Mouse (Mus musculus) ES-Bruce4 (cell line): ENCODE measurements around the gene Rab5if. TPM values are rescaled to one million over a fixed set of nuclear protein-coding genes. Genes with fewer than 3 reads are reported as not detected.

Experiments used
- H3K27ac ChIP-seq: 2 replicates; pipeline ENCODE4 v1.5.1; 2012; ENCODE audit warnings: low read length, inconsistent platforms; ENCODE audit not compliant: insufficient read depth
- H3K27me3 ChIP-seq: 2 replicates; pipeline ENCODE4 v1.6.1; 2012; ENCODE audit warnings: mild to moderate bottlenecking, low read length, inconsistent platforms; ENCODE audit not compliant: control insufficient read depth, poor library complexity, insufficient read depth, severe bottlenecking
- H3K36me3 ChIP-seq: 2 replicates; pipeline ENCODE4 v1.6.1; 2012; ENCODE audit warnings: inconsistent platforms, mild to moderate bottlenecking, low read length, moderate library complexity; ENCODE audit not compliant: control insufficient read depth, poor library complexity, insufficient read depth, severe bottlenecking
- H3K4me1 ChIP-seq: one replicate; pipeline ENCODE4 v1.8.1; 2011; ENCODE audit warnings: low read length; ENCODE audit not compliant: control insufficient read depth, insufficient read depth
- H3K4me3 ChIP-seq: 2 replicates; pipeline ENCODE4 v1.5.1; 2011; ENCODE audit warnings: low read depth, mild to moderate bottlenecking, low read length
- H3K9ac ChIP-seq: 2 replicates; pipeline ENCODE4 v1.6.1; 2012; ENCODE audit warnings: low read depth, mild to moderate bottlenecking, inconsistent platforms; ENCODE audit not compliant: poor library complexity, severe bottlenecking
- H3K9me3 ChIP-seq: replicated peaks from 2 replicates; pipeline ENCODE4 v1.6.1; 2012; ENCODE audit warnings: mild to moderate bottlenecking, low read length, inconsistent platforms; ENCODE audit not compliant: control insufficient read depth, poor library complexity, insufficient read depth, severe bottlenecking
- CTCF ChIP-seq: IDR thresholded peaks from one replicate; pipeline ENCODE4 v1.8.1; 2011; ENCODE audit warnings: low read depth, low read length
- EP300 ChIP-seq: IDR thresholded peaks from 2 replicates; pipeline ENCODE4 v1.6.1; 2011; ENCODE audit warnings: low read depth, low read length; ENCODE audit not compliant: insufficient read depth
- POLR2A ChIP-seq: IDR thresholded peaks from one replicate; pipeline ENCODE4 v1.8.1; 2011; ENCODE audit warnings: low read length; ENCODE audit not compliant: insufficient read depth
- polyA plus RNA-seq: library from polyadenylated mRNA; stranded (reverse); fragments of >200 nt; gene quantifications from 2 replicates; pipeline ENCODE4 v1.2.4, GENCODE M21; 2011; ENCODE audit warnings: low read depth; ENCODE audit not compliant: missing spikeins, insufficient read depth, insufficient read length

The Rab5if gene
- polyA plus RNA-seq, 1 experiment, result 98.2 TPM

GRCm38 (mm10) chr2:156923057-156923456 lies 60.1 kb downstream of the Rab5if start:
- no peaks in the 10 kb centered on the region for H3K4me1 ChIP-seq
- no peak overlapping the region for H3K27ac ChIP-seq
- H3K9me3 ChIP-seq, result no peaks in the 10 kb centered on the region
- H3K9ac ChIP-seq, result no peak overlapping the region
- TF ChIP-seq POLR2A (no peak), CTCF (no peak), EP300 (no peak)
- no peak overlapping the region for H3K4me3 ChIP-seq
- H3K36me3 ChIP-seq, result no peaks in the 10 kb centered on the region
- no peaks in the 10 kb centered on the region for H3K27me3 ChIP-seq

Other genes starting within 250 kb of the Rab5if start
- 60.6 and 79.3 TPM in 2 replicates for gene Dlgap4, start 249.4 kb upstream of the Rab5if start, polyA plus RNA-seq
- gene Myl9, start 87.7 kb upstream of the Rab5if start, polyA plus RNA-seq, result 9.4 and 20.2 TPM in 2 replicates
- gene Tgif2, start 23.1 kb upstream of the Rab5if start, polyA plus RNA-seq, result 32.9 and 33.8 TPM in 2 replicates
- gene 4930518I15Rik, start 5.2 kb upstream of the Rab5if start, polyA plus RNA-seq, result 2.3 and 3.3 TPM in 2 replicates
- gene Sla2, start 24.1 kb downstream of the Rab5if start, polyA plus RNA-seq, result not detected in 2 replicates
- 56.8 and 61.7 TPM in 2 replicates for gene Ndrg3, start 128.9 kb downstream of the Rab5if start, polyA plus RNA-seq
- 33.3 and 40.8 TPM in 2 replicates for gene Dsn1, start 144.0 kb downstream of the Rab5if start, polyA plus RNA-seq
- gene Soga1, start 216.1 kb downstream of the Rab5if start, polyA plus RNA-seq, result 9.8 and 11.5 TPM in 2 replicates
- gene Tldc2, start 223.9 kb downstream of the Rab5if start, polyA plus RNA-seq, result not detected in 2 replicates